Mouse (Mus musculus) adrenal gland, postnatal 10 days (tissue): ENCODE measurements around the gene Tsga13. TPM values are rescaled to one million over a fixed set of nuclear protein-coding genes. Genes with fewer than 3 reads are reported as not detected.

Experiments
- DNase-seq: peaks from one replicate; pipeline ENCODE4 v3.0.0; 2021; ENCODE audit warnings: mixed read lengths
- long read RNA-seq, 2 experiments: library from polyadenylated mRNA; stranded (forward); transcript quantifications; one replicate each; pipeline ENCODE4 v2.0.0; 2021
- total RNA-seq, 2 experiments: library from RNA; stranded (reverse); gene quantifications; 2 replicates each; pipeline ENCODE4 v1.2.3; 2021

Gene Tsga13
- total RNA-seq: under 1 TPM in 1 of 2 experiments, not detected in 1; 0.33 TPM
- long read RNA-seq, experiment 1: 0 reads
- long read RNA-seq, experiment 2: 0 reads

DNA sequence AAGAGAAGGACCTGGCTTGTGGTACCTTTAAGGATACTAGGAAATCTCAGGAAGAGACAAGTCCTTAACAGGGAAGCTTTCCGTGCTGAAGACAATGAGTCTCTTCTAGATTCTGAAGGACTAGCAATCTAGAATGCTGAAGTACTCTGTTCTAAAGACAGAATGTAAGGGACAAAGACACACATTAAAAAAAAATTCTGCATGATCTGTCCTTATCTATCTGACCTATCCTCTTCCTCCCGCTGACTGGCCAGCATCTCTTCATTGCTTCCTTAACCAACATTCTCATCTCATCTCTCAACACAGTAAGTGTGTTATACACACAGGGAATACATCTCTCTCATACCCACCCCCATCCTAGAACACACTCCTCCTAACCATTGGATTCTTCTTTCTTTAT is at the start of gene Tsga13:
Tsga13 (minus strand) TSS at position 101 of the 400 bp plus-strand sequence.
- DNase-seq: no peak

- peak; percentile 68 for DNase-seq
Observed at GRCm38 (mm10) chr6:30958736-30959540, 43.6 kb upstream of the Tsga13 start, which contains the start of gene Klf14. Gene Klf14, minus strand, starts transcription at chr6:30959078.

DNA sequence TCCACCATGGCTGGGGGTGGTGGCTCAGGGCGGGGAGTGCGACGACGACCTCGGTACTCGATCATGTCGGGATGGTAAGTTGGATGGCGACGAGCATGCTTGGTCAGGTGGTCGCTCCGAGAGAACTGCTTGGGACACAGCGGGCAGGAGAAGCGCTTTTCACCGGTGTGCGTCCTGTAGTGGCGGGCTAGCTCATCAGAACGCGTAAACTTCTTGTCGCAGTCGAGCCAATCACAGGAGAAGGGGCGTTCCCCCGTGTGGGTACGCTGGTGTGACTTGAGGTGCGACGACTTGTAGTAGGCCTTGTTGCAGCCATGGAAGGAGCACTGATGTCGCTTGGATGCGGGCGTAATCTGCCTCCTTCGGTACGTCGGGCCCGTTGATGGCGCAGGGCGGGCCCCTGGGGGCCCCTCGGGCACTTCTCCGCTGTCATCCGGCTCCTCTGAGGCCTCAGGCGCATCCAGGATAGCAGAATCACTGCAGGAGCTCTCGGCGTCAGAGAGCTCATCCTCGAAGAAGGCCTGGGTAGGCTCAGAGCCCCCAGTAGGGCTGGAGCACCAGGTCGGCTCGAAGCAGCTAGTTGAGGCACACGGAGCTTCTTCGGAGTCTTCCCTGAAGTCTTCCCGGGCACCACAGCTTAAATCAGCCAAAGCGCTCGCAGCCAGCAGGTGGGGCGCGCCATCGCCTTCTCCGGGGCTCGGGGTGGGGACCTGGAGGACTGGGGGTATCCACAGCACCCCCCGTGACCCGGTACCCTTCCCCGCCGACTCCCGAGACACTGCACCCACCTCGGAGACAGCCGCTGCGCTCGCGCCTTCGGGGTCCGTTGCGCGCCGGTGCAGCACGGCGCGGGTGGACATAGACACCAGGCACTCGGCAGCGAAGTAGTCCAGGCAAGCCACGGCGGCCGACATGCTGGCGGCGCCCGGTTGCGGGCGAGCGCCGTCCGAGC is 42.7 kb upstream of the Tsga13 start:
- peak; percentile 43 for DNase-seq

GRCm38 (mm10) chr6:30939264-30939663 is 23.9 kb upstream of the Tsga13 start:
- no peak for DNase-seq

GRCm38 (mm10) chr6:30922821-30923220 is 7.4 kb upstream of the Tsga13 start:
- no peak for DNase-seq

GRCm38 (mm10) chr6:30921826-30922225 is 6.5 kb upstream of the Tsga13 start:
- DNase-seq: no peak

DNA sequence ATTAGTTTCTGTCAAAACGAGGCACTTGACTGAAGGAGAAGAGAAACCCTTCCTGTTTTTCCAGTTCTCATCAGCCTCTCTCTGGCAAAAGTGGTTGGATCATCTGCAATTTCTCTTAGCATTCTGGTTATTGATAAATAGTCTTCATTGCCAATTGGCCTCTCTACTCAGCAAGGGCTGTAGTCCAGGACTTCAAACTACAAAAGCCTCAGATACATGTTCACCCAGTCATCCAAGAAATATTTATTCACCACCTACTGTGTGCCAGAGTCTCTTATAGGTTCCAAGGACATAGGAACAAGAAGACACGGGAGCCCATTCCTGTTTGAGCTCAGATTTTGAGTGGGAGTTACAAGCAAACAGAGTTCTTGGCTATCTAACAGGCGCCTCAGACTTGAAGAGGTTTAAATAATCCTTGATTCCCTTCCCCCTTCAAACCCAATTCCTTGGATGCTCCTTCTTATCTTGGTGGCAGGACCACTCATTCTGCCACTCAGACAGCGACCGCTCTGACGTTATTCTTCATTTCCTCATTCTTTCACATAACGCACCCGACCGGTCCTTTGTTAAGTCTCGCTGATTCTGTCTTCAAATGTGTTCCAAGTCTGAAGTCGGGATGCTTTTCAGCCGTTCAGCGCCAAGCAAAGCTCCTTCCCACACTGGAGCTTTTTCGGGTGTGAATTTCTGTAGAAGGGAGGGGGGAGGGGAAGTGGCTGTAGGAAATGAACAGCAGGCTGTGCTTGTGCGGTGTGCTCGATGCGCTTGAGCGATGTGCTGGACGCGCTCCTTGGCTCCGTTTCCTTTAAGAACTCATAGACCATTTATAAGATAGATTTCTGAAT is 5.7 kb upstream of the Tsga13 start:
- peak; percentile 3 for DNase-seq

- DNase-seq: no peak
Observed at GRCm38 (mm10) chr6:30907970-30908369, 7.4 kb downstream of the Tsga13 start.

GRCm38 (mm10) chr6:30904911-30905310 is 10.5 kb downstream of the Tsga13 start:
- DNase-seq: no peak

GRCm38 (mm10) chr6:30904033-30904432 is 11.3 kb downstream of the Tsga13 start:
- DNase-seq: no peak

GRCm38 (mm10) chr6:30897520-30897919 is 17.9 kb downstream of the Tsga13 start:
- no peak for DNase-seq

GRCm38 (mm10) chr6:30896986-30897327 is 18.4 kb downstream of the Tsga13 start:
- DNase-seq: no peak

GRCm38 (mm10) chr6:30896195-30896985 is 19.0 kb downstream of the Tsga13 start, which contains the start of gene Copg2:
Gene Copg2, minus strand, starts transcription at chr6:30896794.
- DNase-seq: peak; percentile 99

- peak; percentile 2 for DNase-seq
Observed at GRCm38 (mm10) chr6:30895819-30896194, 19.6 kb downstream of the Tsga13 start.

DNA sequence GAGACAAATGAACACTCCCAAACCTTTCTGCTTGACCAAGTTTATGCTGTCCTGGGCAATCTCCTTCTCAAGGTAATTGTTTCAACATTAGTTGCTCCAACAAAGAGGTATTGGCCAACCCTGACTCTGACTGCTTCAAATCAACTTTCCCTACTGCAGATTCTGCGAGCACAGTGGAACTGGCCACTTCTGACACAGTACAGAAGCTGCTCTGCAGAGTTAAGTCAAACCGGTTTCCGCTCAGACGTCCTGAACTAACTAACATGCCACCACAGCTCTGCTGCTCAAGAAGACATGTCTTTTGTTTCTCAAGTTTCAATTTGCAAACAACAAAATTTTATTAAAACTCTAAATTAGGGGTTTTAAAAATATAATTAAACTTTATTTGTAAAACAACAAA is 22.3 kb downstream of the Tsga13 start:
- DNase-seq: no peak

GRCm38 (mm10) chr6:30891761-30892160 is 23.6 kb downstream of the Tsga13 start:
- DNase-seq: no peak

DNA sequence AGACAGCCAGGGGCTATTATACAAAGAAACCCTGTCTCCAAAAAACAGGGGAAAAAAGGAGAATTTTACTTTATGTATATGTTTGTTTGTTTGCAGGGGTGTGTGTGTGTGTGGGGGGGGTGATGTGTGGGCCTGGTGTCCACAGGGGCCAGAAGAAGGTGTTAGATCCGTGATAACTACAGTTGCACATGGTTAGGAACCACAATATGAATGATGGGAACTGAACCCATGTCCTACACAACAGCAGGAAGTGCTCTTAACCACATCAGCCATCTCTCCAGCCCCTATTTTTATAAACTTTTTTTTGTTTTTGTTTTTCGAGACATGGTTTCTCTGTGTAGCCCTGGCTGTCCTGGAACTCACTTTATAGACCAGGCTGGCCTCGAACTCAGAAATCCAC is 30.5 kb downstream of the Tsga13 start:
- DNase-seq: no peak

GRCm38 (mm10) chr6:30883491-30883890 is 31.9 kb downstream of the Tsga13 start:
- peak; percentile 12 for DNase-seq

DNA sequence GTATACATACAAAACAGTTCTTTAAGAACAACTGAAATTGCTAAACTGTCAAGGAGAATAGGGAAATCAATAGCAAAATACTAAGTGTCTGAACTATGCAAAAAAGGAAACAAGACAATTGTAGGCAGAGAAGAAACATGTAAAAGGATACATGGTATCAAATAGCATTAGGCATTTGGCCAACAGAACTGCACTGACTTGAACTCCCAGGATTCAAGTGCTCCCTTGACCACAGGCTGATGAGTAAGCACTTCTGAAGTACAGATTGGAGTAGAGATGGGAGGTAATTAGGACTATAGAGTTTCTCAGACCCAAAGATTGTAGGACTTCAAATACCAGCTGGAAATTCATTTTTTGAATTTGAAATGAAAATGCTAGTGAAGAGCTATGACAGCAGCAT is 38.7 kb downstream of the Tsga13 start:
- DNase-seq: no peak

GRCm38 (mm10) chr6:30866501-30866900 is 48.9 kb downstream of the Tsga13 start:
- no peak for DNase-seq

DNA sequence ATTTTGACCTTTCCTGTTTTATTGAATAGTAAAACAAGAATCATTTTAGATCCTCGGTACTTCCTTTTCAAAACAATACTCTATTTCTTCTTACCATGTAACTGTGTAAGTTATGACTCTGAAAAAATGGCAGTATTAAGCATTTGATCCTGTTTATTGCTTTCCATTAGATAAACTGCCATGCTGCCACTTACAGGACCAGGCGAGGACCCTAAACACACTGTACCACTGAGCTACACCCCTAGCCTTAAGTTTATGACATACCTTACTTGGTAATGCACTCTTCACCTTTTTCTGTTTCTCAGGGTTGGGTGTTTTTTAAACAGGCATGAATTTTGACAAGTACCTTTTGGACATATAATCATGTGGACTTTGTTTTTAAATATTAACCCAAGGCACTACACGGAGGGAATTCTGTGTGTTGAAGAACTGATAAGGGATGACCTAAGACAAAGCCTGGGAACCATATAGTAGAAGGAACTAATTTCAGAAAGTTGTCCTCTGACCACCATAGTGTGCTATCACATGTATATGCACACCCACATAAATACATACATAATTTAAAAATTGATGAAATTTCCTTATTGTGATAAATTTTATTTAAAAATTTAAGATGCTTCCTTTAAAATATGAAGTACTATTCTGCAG is 50.2 kb downstream of the Tsga13 start:
- no peak for DNase-seq
